Mouse (Mus musculus): ENCODE measurements around the gene Dnah9. TPM values are rescaled to one million over a fixed set of nuclear protein-coding genes. Genes with fewer than 3 reads are reported as not detected.

The Dnah9 gene
- total and polyA plus RNA-seq, 2 experiments = under 0.01 TPM; not detected in 1

GRCm38 (mm10) chr11:65806909-65807504 lies 361.3 kb downstream of the Dnah9 start, which contains the start of gene Zkscan6:
Gene Zkscan6, plus strand, starts transcription at chr11:65807175.
- peaks cover 6% of the 10 kb centered on the region; the same call in 1 of the 2 replicates for H3K79me2 ChIP-seq (ENCODE audit: control insufficient read depth, insufficient read depth, low read length)
- TF ChIP-seq POLR2A (IDR thresholded peaks at IDR 0.05; ENCODE audit: extremely low read depth, insufficient read depth, low read length) = peak; percentile 45; the same call in 1 of the 2 replicates
- no peak for TF ChIP-seq CTCF (IDR thresholded peaks at IDR 0.05; ENCODE audit: low read depth, low read length)
- peak within 1 kb of the TSS; percentile 84 for H3K9ac ChIP-seq (ENCODE audit: low read depth, low read length)
- H3K4me3 ChIP-seq (ENCODE audit: insufficient read depth, low read depth, low read length) = peak within 1 kb of the TSS; percentile 90
- DNase-seq (ENCODE audit: extremely low read depth, low read depth, low spot score) = peak; percentile 87
- no peaks in the 10 kb centered on the region for H3K27me3 ChIP-seq (ENCODE audit: control insufficient read depth, insufficient read depth, low read length)
- H3K4me1 ChIP-seq (ENCODE audit: control insufficient read depth, insufficient read depth, low read length) = peaks cover 2% of the 10 kb centered on the region; the same call in 1 of the 2 replicates
- WGBS = under 1% methylated on average over 57 of the region's 58 CpGs
- H3K27ac ChIP-seq (replicated peaks; ENCODE audit: insufficient read depth, low read depth, low read length) = peak within 1 kb of the TSS; percentile 96
- H3K36me3 ChIP-seq (ENCODE audit: control insufficient read depth, insufficient read depth, low read length) = no peaks in the 10 kb centered on the region

- Histone ChIP-seq H3K27me3 (ENCODE audit: control insufficient read depth, insufficient read depth, low read length) (no peaks in the 10 kb centered on the region), H3K36me3 (ENCODE audit: control insufficient read depth, insufficient read depth, low read length) (no peaks in the 10 kb centered on the region), H3K4me1 (ENCODE audit: control insufficient read depth, insufficient read depth, low read length) (no peaks in the 10 kb centered on the region; the same call in 1 of the 2 replicates), H3K27ac (replicated peaks; ENCODE audit: insufficient read depth, low read depth, low read length) (peak overlapping the region; percentile 96), H3K79me2 (ENCODE audit: control insufficient read depth, insufficient read depth, low read length) (peaks cover 6% of the 10 kb centered on the region; the same call in 1 of the 2 replicates), H3K9ac (ENCODE audit: low read depth, low read length) (peak overlapping the region; percentile 73), H3K4me3 (ENCODE audit: insufficient read depth, low read depth, low read length) (peak overlapping the region; percentile 50)
- peak; percentile 85 for DNase-seq (ENCODE audit: extremely low read depth, low read depth, low spot score)
- WGBS = under 1% methylated on average over 20 of the region's 20 CpGs
- TF ChIP-seq POLR2A (IDR thresholded peaks at IDR 0.05; ENCODE audit: extremely low read depth, insufficient read depth, low read length) (no peak), CTCF (IDR thresholded peaks at IDR 0.05; ENCODE audit: low read depth, low read length) (no peak)
Observed at GRCm38 (mm10) chr11:65806321-65806904, 361.9 kb downstream of the Dnah9 start.

- Histone ChIP-seq H3K27me3 (ENCODE audit: control insufficient read depth, insufficient read depth, low read length) (no peaks in the 10 kb centered on the region), H3K79me2 (ENCODE audit: control insufficient read depth, insufficient read depth, low read length) (no peaks in the 10 kb centered on the region), H3K9ac (ENCODE audit: low read depth, low read length) (no peak overlapping the region), H3K36me3 (ENCODE audit: control insufficient read depth, insufficient read depth, low read length) (no peaks in the 10 kb centered on the region), H3K4me1 (ENCODE audit: control insufficient read depth, insufficient read depth, low read length) (no peaks in the 10 kb centered on the region), H3K4me3 (ENCODE audit: insufficient read depth, low read depth, low read length) (no peak overlapping the region), H3K27ac (replicated peaks; ENCODE audit: insufficient read depth, low read depth, low read length) (no peak overlapping the region)
- 77% methylated on average over 3 of the region's 3 CpGs for WGBS
- TF ChIP-seq POLR2A (IDR thresholded peaks at IDR 0.05; ENCODE audit: extremely low read depth, insufficient read depth, low read length) = no peak
- no peak for TF ChIP-seq CTCF (IDR thresholded peaks at IDR 0.05; ENCODE audit: low read depth, low read length)
- no peak for DNase-seq (ENCODE audit: extremely low read depth, low read depth, low spot score)
Observed at GRCm38 (mm10) chr11:65801899-65802298, 366.5 kb downstream of the Dnah9 start.

GRCm38 (mm10) chr11:65795896-65796295 lies 372.5 kb downstream of the Dnah9 start:
- WGBS = 62% methylated on average over 1 of the region's 1 CpGs
- TF ChIP-seq POLR2A (IDR thresholded peaks at IDR 0.05; ENCODE audit: extremely low read depth, insufficient read depth, low read length) (no peak), CTCF (IDR thresholded peaks at IDR 0.05; ENCODE audit: low read depth, low read length) (no peak)
- Histone ChIP-seq H3K36me3 (ENCODE audit: control insufficient read depth, insufficient read depth, low read length) (no peaks in the 10 kb centered on the region), H3K79me2 (ENCODE audit: control insufficient read depth, insufficient read depth, low read length) (no peaks in the 10 kb centered on the region), H3K27me3 (ENCODE audit: control insufficient read depth, insufficient read depth, low read length) (no peaks in the 10 kb centered on the region), H3K4me3 (ENCODE audit: insufficient read depth, low read depth, low read length) (no peak overlapping the region), H3K27ac (replicated peaks; ENCODE audit: insufficient read depth, low read depth, low read length) (no peak overlapping the region), H3K4me1 (ENCODE audit: control insufficient read depth, insufficient read depth, low read length) (no peaks in the 10 kb centered on the region), H3K9ac (ENCODE audit: low read depth, low read length) (no peak overlapping the region)
- no peak for DNase-seq (ENCODE audit: extremely low read depth, low read depth, low spot score)

- TF ChIP-seq CTCF (IDR thresholded peaks at IDR 0.05; ENCODE audit: low read depth, low read length) = no peak
- TF ChIP-seq POLR2A (IDR thresholded peaks at IDR 0.05; ENCODE audit: extremely low read depth, insufficient read depth, low read length) = no peak
- no peak for DNase-seq (ENCODE audit: extremely low read depth, low read depth, low spot score)
- no peaks in the 10 kb centered on the region for H3K27me3 ChIP-seq (ENCODE audit: control insufficient read depth, insufficient read depth, low read length)
- H3K27ac ChIP-seq (replicated peaks; ENCODE audit: insufficient read depth, low read depth, low read length) = no peak overlapping the region
- 65% methylated on average over 10 of the region's 10 CpGs for WGBS
- no peaks in the 10 kb centered on the region for H3K79me2 ChIP-seq (ENCODE audit: control insufficient read depth, insufficient read depth, low read length)
- H3K4me3 ChIP-seq (ENCODE audit: insufficient read depth, low read depth, low read length) = no peak overlapping the region
- no peak overlapping the region for H3K9ac ChIP-seq (ENCODE audit: low read depth, low read length)
- no peaks in the 10 kb centered on the region for H3K36me3 ChIP-seq (ENCODE audit: control insufficient read depth, insufficient read depth, low read length)
- H3K4me1 ChIP-seq (ENCODE audit: control insufficient read depth, insufficient read depth, low read length) = no peaks in the 10 kb centered on the region
Observed at GRCm38 (mm10) chr11:65794428-65795219, 373.7 kb downstream of the Dnah9 start.

All from liver, adult 2 months (tissue).